Mouse (Mus musculus) kidney, postnatal 0 days (tissue): ENCODE measurements around the gene Lrrc59. TPM values are rescaled to one million over a fixed set of nuclear protein-coding genes. Genes with fewer than 3 reads are reported as not detected.

Source experiments
- ATAC-seq: fragments of 200-750 bp; cut with Nextera tagmentation; replicated peaks from 2 replicates; pipeline ENCODE4 v1.8.0; 2017; ENCODE audit warnings: low read depth, moderate number of reproducible peaks, moderate TSS enrichment, moderate library complexity; ENCODE audit not compliant: low FRiP score
- DNase-seq: peaks from one replicate; pipeline ENCODE4 v3.0.0-alpha.2; 2016; ENCODE audit warnings: low spot score
- H3K27ac ChIP-seq: fragments of 300-500 bp; sonication (generic); 2 replicates; pipeline ENCODE4 v1.5.1; 2014; ENCODE audit warnings: mild to moderate bottlenecking
- H3K27me3 ChIP-seq: fragments of 300-500 bp; sonication (generic); 2 replicates; pipeline ENCODE4 v1.6.1; 2014; ENCODE audit warnings: low read length, mixed read lengths; ENCODE audit not compliant: insufficient read depth
- H3K36me3 ChIP-seq: fragments of 300-500 bp; sonication (generic); 2 replicates; pipeline ENCODE4 v1.6.1; 2014; ENCODE audit warnings: low read length, mixed read lengths; ENCODE audit not compliant: insufficient read depth
- H3K4me1 ChIP-seq: fragments of 300-500 bp; sonication (generic); replicated peaks from 2 replicates; pipeline ENCODE4 v1.6.1; 2014; ENCODE audit warnings: antibody characterized with exemption, low read length, mixed read lengths; ENCODE audit not compliant: insufficient read depth
- H3K4me2 ChIP-seq: fragments of 300-500 bp; sonication (generic); 2 replicates; pipeline ENCODE4 v1.6.1; 2014; ENCODE audit warnings: mild to moderate bottlenecking, low read length, moderate library complexity, mixed read lengths
- H3K4me3 ChIP-seq: fragments of 300-500 bp; sonication (generic); replicated peaks from 2 replicates; pipeline ENCODE4 v1.5.1; 2014; ENCODE audit warnings: low read depth, low read length
- H3K9ac ChIP-seq: fragments of 300-500 bp; sonication (generic); 2 replicates; pipeline ENCODE4 v1.6.1; 2014; ENCODE audit warnings: low read depth, low read length
- H3K9me3 ChIP-seq: fragments of 300-500 bp; sonication (generic); replicated peaks from 2 replicates; pipeline ENCODE4 v1.6.1; 2016; ENCODE audit warnings: low read length, inconsistent platforms, mixed read lengths
- CTCF ChIP-seq: IDR thresholded peaks from 2 replicates; pipeline ENCODE4 v1.5.1; 2016; ENCODE audit warnings: antibody characterized with exemption, low read depth, mild to moderate bottlenecking, moderate library complexity
- WGBS: fragments of 180-500 bp; shearing (Covaris S2); extraction: QIAGEN DNeasy Blood & Tissue Kit; methylation state at CpG from one replicate; pipeline ENCODE4 v1.1.7; 2014; 5-methylcytosine and 5-hydroxymethylcytosine counted together
- polyA plus RNA-seq: library from polyadenylated mRNA; unstranded; fragments of >200 nt; fragmentation: Nextera tagmentation; extraction: Ambion mirVana; gene quantifications from 2 replicates; pipeline ENCODE4 v1.2.1, GENCODE M21; 2015

Gene Lrrc59
- polyA plus RNA-seq, 1 experiment from 2014 or later = 119 TPM

DNA sequence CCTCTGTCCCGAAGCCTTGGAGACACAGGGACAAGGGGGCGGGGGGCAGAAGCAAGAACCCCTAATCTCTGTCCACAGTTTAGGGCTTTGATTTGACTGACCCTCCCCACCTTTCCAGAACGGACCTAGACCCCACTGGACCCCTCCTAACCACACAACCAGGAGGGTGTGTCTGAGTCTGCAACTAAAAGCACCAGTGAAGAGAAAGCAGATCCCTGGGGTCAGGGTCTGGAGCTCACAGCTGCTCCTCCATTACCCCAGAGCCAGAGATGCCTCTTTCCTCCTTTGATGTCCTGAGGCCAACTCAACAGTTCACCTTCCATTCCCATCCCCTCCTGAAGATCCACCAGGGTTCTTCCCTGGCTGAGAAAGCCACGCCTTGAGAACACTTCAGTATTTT, 46.7 kb downstream of the Lrrc59 start:
- peak overlapping the region; percentile 73 for H3K4me2 ChIP-seq
- WGBS = 35% methylated on average over 4 of the region's 4 CpGs
- no peak for ATAC-seq
- peak overlapping the region; percentile 94 for H3K9ac ChIP-seq
- TF ChIP-seq CTCF = no peak
- H3K27ac ChIP-seq = 0 out of 2 replicates have a peak overlapping the region, but pooled peaks have one; percentile 82
- H3K9me3 ChIP-seq = no peaks in the 10 kb centered on the region
- H3K4me1 ChIP-seq = peaks cover 16% of the 10 kb centered on the region
- H3K4me3 ChIP-seq = peak overlapping the region; percentile 87
- no peak for DNase-seq
- H3K36me3 ChIP-seq = no peaks in the 10 kb centered on the region
- no peaks in the 10 kb centered on the region for H3K27me3 ChIP-seq

DNA sequence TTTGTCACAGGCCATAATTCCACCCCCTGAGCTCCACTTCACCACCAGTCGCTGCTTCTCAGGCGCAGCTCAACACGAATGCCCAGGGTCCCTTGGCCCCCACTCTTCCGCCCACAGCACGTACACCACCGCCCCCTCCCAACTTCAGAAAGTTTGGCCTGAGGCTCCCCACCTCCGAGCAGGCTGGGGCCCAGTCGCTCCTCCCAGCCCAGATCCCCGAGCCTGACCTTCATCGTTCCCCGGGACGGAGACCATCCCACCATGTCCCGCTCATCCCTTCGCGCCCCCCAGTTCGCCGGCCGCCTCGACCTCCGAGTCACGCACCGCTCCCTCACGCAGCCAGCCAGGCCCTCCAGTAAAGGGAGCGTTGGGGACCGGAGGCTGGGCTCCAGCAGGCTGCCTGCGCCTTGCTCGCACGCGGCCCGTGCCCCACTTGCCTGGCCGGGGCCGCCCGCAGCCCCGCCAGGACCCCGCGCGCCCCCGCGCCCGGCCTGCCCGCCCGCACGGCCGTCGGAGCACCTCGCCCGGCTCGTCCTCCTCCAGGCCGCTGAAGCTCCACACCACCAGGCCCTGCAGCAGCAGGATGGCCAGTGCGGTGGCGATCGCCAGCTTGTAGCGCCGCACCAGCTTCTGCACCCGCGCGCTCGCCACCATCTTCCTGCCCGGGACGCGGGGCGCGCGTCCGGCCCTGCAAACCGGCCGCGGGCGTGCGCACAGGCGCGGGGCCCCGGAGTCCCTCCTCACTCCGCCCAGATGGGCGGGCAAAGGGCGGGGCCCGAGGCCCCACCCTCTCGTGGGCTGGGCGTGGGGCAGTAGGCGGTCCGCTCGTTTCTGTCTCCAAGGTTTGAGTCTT, 47.4 kb downstream of the Lrrc59 start, which contains the start of gene Xylt2:
Xylt2 (minus strand) TSS at position 762 of the 853 bp plus-strand sequence.
- H3K4me1 ChIP-seq = peaks cover 16% of the 10 kb centered on the region
- peak; percentile 93 for DNase-seq
- no peaks in the 10 kb centered on the region for H3K36me3 ChIP-seq
- no peaks in the 10 kb centered on the region for H3K9me3 ChIP-seq
- H3K27ac ChIP-seq = peak within 1 kb of the TSS; percentile 82
- peak within 1 kb of the TSS; percentile 73 for H3K4me2 ChIP-seq
- peak within 1 kb of the TSS; percentile 87 for H3K4me3 ChIP-seq
- under 1% methylated on average over 82 of the region's 82 CpGs for WGBS
- H3K9ac ChIP-seq = peak within 1 kb of the TSS; percentile 94
- H3K27me3 ChIP-seq = no peaks in the 10 kb centered on the region
- no peak for TF ChIP-seq CTCF
- peak; percentile 92 for ATAC-seq

DNA sequence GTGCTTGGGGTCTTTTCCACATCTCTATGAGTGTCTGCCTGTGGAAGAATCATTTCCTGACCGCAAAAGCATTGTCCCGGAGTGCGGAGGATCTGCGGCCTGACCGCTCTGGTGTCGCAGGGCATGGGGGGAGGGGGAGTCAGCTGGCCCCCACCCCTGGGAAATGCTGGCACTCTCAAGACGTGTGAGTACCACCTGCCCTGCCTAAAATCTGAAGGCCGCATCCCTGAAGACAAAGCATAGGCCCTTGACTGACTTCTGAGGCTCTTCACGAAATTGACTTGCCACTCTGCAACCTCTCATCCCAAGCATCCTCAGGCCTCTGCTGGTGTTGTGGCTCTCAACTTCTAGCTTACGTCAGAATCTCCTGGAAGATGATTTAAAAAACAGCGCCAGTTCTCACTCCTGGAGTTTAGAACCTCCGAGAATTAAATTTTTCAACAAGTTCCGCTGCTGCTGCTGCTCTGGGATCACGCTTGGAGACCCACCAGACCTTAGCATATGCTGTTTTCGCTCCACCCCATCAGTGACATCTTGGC, 48.1 kb downstream of the Lrrc59 start:
- H3K27me3 ChIP-seq = no peaks in the 10 kb centered on the region
- 34% methylated on average over 15 of the region's 15 CpGs for WGBS

DNA sequence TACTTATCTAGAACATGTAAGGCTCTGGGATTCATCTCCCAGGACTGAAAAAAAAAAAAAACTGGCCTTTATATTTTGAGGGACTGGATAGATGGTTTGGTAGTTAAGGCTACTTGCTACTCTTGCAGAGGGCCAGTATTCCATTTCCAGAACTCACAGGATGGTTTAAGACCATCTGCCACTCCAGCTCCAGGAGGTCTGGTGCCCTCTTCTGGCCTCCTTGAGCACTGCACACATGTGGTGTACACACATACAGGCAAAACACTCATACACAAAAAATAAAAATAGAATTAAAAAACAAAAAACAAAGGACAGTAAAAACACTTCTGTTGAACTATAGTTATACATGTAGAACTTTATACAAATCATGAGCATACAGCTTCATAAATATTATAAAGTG, 51.1 kb downstream of the Lrrc59 start:
- no peaks in the 10 kb centered on the region for H3K27me3 ChIP-seq
- no peak overlapping the region for H3K4me3 ChIP-seq
- no peak overlapping the region for H3K27ac ChIP-seq

More for the DNA sequence above, 48.1 kb downstream of the Lrrc59 start:
- no peak for TF ChIP-seq CTCF
- Histone ChIP-seq H3K4me2 (peak overlapping the region; percentile 73), H3K4me3 (peak overlapping the region; percentile 87), H3K9me3 (no peaks in the 10 kb centered on the region), H3K4me1 (peaks cover 16% of the 10 kb centered on the region), H3K36me3 (no peaks in the 10 kb centered on the region), H3K27ac (no peak overlapping the region), H3K9ac (peak overlapping the region; percentile 94; the same call in 1 of the 2 replicates)
- DNase-seq (no peak), ATAC-seq (peak; percentile 52; the same call in 1 of the 2 replicates)

DNA sequence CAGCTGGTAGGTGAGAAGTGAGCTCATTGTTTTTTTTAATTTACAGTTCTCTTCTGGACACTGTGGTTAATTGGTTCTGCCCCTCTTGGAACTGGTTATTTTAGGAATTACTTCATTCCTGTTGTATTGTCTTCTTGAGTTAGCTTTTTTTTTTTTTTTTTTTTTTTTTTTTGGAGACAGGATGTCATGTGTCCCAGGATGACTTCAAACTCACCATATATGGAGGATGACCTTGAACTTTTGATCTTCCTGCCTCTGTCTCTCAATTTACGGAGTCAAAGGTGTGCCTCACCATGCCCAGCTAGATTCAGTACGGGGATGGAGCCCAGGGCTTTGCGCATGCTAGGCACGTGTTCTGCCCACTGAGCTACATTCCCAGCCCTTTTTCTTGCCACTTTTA, 52.1 kb downstream of the Lrrc59 start:
- no peaks in the 10 kb centered on the region for H3K27me3 ChIP-seq
- no peak overlapping the region for H3K27ac ChIP-seq
- DNase-seq (no peak), ATAC-seq (no peak)
- H3K4me3 ChIP-seq = no peak overlapping the region
- 76% methylated on average over 4 of the region's 4 CpGs for whole genome bisulfite sequencing
- H3K4me2 ChIP-seq = no peak overlapping the region
- no peaks in the 10 kb centered on the region for H3K36me3 ChIP-seq
- no peaks in the 10 kb centered on the region for H3K9me3 ChIP-seq
- no peak for TF ChIP-seq CTCF
- H3K4me1 ChIP-seq = 0 out of 2 replicates have a peak, but pooled peaks cover 2% of the 10 kb centered on the region
- no peak overlapping the region for H3K9ac ChIP-seq

More for the DNA sequence above, 51.1 kb downstream of the Lrrc59 start:
- Histone ChIP-seq H3K4me2 (no peak overlapping the region), H3K36me3 (no peaks in the 10 kb centered on the region), H3K9ac (no peak overlapping the region), H3K4me1 (peaks cover 11% of the 10 kb centered on the region), H3K9me3 (no peaks in the 10 kb centered on the region)
- DNase-seq (no peak), ATAC-seq (no peak)
- TF ChIP-seq CTCF = peak; percentile 25; the same call in 1 of the 2 replicates

DNA sequence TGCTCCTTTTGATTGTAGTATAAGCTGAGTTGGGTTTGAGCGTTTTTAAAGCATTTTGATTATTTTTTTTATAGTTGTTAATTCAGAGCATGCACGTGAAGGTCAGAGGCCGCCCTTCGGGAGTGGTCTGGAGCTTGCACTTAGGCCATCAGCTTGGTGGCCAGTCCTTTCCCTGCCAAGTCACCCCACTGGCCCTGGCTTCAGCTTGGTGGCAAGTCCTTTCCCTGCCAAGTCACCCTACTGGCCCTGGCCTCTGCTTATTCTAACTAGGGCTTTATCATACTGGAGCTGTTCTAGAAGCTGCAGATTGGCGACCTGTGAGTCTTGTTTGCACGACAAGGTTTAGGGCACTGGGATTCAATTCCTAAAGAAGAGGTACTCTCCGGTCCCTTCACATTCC, 52.9 kb downstream of the Lrrc59 start:
- no peak for TF ChIP-seq CTCF
- H3K4me2 ChIP-seq = no peak overlapping the region
- H3K27me3 ChIP-seq = no peaks in the 10 kb centered on the region
- no peaks in the 10 kb centered on the region for H3K36me3 ChIP-seq
- no peak for ATAC-seq
- 82% methylated on average over 7 of the region's 7 CpGs for WGBS
- no peaks in the 10 kb centered on the region for H3K9me3 ChIP-seq
- no peak overlapping the region for H3K27ac ChIP-seq
- H3K9ac ChIP-seq = no peak overlapping the region
- no peak overlapping the region for H3K4me3 ChIP-seq
- H3K4me1 ChIP-seq = 0 out of 2 replicates have a peak, but pooled peaks cover 2% of the 10 kb centered on the region
- no peak for DNase-seq
